Mouse (Mus musculus): ENCODE measurements at regions not wholly inside any gene's neighbourhood (a gene's known extent, or its start where the extent isn't known, plus 50 kb on each side); places are given as distances from the start of the nearest gene placed in this dataset.

- no peak for DNase-seq (ENCODE audit: low spot score in 2 of 2)
Measured at GRCm38 (mm10) chr5:11983452-11983851, 65.6 kb downstream of the 4933402N22Rik start.

DNA sequence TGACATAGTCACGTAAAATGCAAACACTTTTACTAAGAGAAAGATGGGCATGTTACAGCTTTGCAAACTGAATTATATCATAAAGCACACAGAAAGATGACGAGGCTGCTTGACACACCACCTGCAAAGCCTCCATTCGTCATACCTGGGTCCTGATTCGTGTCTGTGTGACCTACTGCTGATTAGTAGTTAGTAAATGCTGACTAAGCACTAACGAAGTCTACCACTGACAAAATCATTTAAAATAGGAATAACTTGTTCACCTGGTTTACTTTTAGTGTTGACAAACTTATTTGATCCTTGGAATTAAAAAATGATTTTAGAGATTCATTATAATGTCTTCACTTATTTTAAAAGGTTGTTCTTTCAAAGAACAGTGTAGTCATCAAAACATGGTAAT is 71.3 kb downstream of the 4933402N22Rik start:
- no peak for DNase-seq (ENCODE audit: low spot score in 2 of 2)

GRCm38 (mm10) chr5:12000777-12001176 is 82.9 kb downstream of the 4933402N22Rik start:
- DNase-seq (ENCODE audit: low spot score in 2 of 2): no peak

DNA sequence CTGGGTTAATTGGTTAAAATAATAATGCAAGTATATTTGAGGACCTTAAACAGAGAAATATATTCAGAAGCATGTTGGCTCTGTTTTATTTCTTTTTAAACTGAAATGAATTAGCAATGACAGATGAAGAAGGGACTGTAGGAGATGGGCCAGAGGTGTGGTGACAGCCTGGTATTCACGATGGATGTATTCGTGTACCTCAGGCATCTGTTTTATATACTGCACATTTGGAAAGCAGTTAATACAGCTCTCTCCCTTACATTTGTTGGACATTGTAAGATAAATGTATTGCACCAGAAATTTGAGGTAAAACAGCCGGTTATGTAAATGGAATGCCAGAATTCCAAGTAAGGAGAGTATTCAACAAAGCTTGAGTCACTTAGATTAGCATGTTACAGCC is 88.6 kb downstream of the 4933402N22Rik start:
- no peak for DNase-seq (ENCODE audit: low spot score in 2 of 2)

DNA sequence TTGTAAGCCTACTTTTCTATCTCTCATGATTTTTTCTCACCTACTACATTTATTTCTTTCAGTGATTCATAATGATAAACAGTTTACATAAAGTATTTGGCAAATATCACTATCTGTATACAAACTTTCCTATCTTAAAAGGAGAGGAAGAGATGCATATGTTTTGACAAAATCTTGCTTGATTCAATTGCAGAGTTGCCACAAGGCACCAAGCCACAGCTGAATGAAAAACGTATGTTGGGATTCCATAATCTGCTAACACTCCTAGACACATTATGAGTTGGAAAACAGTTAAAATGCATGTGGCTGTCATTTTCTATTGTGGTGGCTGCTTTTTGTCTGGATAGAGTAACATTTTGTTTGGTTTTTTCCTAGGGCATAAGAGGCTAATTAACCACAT is 98.5 kb downstream of the 4933402N22Rik start:
- DNase-seq (ENCODE audit: low spot score in 2 of 2): no peak

DNA sequence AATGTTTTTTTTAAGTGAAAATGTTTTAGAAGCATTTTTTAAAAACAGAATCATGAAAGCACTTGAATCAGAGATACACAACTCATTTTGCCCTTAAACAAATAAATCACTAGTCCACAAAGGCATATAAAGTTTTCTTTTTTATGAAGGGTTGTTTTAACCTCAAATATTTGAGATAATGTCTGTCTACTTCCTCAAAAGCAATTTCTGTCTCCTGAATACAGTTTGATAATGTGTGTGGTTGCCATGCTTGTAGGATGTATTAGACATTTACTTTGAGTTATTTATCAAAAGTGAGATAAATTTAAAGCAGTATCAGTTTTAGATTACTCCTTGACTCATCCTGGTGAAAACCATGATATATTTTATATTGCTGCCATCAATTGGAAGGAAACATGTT is 102.6 kb downstream of the 4933402N22Rik start:
- DNase-seq (ENCODE audit: low spot score in 2 of 2): no peak

GRCm38 (mm10) chr5:12024705-12025383 is 107.0 kb downstream of the 4933402N22Rik start:
- DNase-seq (ENCODE audit: low spot score in 2 of 2): no peak

- peak in 1 of 2 experiments; percentile 6 for DNase-seq (ENCODE audit: low spot score in 2 of 2)
Measured at GRCm38 (mm10) chr5:12030002-12030401, 112.2 kb downstream of the 4933402N22Rik start.

DNA sequence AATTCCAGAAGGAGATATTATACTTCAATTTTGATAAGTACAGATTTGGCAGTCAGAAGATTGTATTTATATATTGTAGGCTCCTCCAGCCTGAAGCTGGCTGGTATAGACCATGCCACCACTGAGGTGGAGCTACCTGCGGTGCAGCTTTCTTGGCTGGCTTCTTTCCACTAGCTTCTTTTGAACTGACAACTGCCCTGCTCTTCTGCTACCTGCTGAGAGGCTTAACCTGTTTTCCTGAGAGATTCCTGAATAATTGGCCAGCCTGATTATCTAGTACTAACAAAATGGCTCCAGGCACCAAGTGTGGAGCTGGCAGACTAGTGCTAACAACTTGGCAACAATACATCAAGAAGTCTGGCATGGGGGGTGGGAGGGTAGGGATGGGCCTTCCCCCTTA is 132.0 kb downstream of the 4933402N22Rik start:
- DNase-seq (ENCODE audit: low spot score in 2 of 2): no peak

GRCm38 (mm10) chr5:12080191-12080590 is 162.3 kb downstream of the 4933402N22Rik start:
- no peak for DNase-seq (ENCODE audit: low spot score in 2 of 2)

DNA sequence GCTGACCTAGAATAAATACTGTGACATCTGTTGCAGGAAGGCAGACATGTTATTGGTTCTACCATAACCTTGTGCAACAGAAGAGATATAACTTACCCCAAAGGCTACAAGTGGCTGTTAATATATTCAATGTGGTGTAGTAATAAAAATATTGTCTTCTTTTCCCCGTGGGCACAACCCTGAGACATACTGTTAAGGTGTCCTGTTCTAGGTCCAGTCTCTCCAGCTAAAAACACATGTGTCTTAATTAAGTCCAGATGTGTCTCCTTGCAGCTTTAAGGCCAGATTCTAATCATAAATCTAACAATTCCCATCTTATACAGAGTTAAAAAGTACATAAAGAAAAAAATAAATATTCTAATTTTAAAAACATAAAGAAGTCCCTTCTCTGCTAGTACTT is 175.8 kb downstream of the 4933402N22Rik start:
- DNase-seq (ENCODE audit: low spot score in 2 of 2): no peak

DNA sequence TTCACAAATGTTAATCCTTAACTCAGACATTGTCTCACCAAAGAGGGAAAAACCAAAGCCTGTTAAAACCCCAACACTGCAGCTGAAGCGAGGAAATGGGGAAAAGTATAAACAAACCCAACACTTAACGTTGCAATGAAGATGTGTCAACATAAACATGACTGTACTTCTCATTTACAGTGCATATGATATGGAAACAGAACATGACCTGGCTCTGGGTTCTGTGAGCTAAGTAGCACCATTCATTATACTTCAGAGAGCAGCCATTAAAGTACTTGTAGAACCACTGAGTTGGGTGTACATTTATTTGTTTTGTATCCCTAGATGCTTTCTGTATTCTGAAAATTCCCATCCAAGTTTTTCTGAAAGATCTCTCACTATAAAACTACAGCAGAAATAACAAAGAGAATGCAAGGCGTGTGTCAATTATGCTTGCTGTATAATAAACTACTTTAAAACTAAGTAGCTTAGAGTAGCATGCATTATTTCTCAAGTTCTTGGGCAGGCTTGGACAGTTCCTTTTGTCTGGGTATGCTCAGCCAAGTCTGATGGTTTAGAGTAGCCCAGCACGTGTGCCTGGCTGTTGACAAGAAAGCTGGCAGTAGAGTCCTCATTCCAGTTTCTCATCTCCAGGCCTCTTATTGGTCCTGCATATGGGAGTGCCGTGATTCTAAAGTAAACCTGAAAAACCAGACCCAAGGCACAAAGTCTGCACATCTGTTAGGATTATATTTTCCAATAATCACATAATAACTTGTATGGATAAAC is 198.9 kb downstream of the 4933402N22Rik start:
- no peak for DNase-seq (ENCODE audit: low spot score in 2 of 2)

DNA sequence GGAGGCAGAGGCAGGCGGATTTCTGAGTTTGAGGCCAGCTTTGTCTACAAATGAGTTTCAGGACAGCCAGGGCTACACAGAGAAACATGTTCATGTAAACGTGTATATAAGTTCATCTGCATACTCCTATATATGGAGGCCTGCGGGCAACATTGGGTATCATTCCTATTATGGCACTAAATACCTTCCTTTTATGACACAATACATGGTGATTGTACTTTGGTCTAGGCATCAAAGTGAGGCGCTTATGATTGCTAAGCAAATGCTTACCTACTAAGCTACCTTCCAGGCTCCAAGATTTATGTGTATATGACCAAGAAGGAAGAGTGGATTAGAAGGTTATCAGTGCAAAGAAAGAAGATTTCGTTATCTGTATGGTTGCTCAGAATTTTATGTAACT is 207.1 kb downstream of the 4933402N22Rik start:
- DNase-seq (ENCODE audit: low spot score in 2 of 2): no peak

- no peak for DNase-seq (ENCODE audit: low spot score in 2 of 2)
Measured at GRCm38 (mm10) chr5:12127484-12128265, 209.8 kb downstream of the 4933402N22Rik start.

DNA sequence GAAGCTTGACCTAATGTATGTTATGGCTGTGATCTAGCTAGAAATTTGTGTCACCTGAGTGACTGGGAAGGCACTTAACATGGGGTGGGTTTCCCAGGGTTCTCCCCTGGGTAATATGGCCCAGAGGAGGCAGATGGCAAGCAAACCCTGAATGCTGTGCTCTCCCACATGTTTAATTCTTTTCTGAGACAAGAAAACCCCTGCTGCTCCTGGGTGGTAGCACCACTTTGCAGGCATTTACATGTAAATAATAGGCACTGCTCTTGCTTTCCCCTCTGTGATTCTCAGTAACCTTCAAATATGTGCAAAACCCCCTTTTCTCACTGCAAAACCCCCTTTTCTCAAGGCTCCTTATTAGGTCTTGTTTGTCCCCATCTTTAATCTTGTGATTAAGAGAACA is 221.1 kb downstream of the 4933402N22Rik start:
- DNase-seq (ENCODE audit: low spot score in 2 of 2): no peak

DNA sequence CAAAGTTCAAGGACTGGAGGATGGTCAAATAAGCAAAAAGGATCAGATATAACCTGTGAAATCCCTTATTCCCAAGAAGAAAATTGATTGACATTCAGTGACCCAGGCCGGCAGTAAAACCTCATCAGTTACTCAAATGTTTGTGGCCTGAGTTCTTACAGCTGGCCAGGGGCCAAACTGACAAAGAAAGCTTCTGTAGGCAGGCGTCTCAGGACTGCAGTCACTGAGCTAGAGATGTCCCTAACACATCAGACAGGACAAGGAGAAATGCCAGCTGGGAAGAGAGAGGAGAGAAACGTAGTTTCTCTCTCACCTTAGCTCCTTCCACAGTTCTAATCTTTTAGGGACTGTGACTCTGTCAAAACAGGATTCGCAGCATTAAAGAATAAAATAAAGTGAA is 229.9 kb upstream of the Sema3d start:
- no peak for DNase-seq (ENCODE audit: low spot score in 2 of 2)

GRCm38 (mm10) chr5:12154551-12155091 is 228.6 kb upstream of the Sema3d start:
- no peak for DNase-seq (ENCODE audit: low spot score in 2 of 2)

GRCm38 (mm10) chr5:12191681-12192080 is 191.5 kb upstream of the Sema3d start:
- no peak for DNase-seq (ENCODE audit: low spot score in 2 of 2)

GRCm38 (mm10) chr5:12207452-12207851 is 175.7 kb upstream of the Sema3d start:
- no peak for DNase-seq (ENCODE audit: low spot score in 2 of 2)

DNA sequence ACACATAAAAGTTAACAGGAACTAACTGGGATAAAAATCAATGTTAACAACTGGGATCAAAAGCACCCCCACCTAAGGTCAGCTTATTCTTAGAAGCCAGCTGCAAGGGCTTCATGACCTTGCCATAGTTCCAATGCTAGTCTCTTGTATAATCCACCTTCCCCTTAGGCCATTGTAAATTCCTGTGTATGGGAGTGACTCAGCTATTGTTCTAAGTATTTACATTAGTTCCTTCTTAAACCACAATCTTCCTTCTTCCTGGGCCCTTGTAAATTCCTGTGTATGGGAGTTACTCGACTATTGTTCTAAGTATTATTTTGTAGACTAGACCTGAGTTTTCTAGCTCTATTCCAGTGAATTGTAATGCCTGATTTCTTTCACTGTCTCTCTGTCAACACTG is 173.6 kb upstream of the Sema3d start:
- no peak for DNase-seq (ENCODE audit: low spot score in 2 of 2)

DNA sequence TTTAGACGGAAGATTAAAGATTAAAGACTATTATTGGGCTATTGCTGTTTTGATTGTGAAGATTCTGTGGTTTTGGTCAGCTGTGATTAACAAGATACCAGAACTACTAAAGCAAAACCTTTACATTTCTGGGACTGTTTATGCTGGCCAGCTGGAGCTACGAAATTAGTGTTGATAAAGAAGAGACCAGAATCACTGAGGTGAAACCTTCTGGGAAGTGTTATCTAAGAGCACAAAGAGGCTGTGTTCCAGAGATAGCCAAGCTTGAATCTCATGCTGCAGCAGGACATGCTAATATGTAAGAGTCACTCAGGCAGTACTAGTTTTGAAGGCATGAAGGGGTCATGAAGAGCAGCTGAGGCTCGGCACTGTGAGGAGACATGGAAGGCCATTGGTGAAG is 169.7 kb upstream of the Sema3d start:
- no peak for DNase-seq (ENCODE audit: low spot score in 2 of 2)

DNA sequence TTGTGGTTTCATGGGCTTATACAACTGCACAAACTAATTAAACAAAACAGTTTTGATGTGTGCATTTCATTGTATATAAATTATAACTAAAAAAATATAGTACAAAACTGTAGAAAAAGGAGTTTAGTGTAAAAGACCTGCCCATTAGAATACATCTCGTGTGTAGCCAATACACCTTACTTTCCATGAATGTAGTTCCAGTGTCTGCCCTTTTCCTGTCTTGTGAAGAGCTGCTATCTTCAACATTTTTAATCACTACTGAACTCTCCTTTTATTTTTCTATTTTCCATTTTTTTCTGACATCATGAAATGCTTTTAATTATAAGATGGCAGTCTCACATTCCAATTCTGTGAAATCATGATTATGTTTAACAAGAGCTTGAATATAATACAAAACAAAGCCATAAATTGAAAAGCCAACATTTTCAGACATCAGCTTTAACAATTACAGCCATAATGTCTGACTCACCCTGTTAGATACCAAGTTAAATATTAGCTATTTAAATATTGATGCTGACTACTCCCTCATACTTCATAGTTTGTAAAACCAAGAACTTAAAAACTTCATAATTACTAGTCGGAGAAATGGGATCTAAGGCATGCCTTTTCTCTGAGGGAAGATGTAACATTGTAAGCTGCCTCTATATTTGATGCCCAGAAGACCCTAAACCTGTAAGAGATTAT is 163.6 kb upstream of the Sema3d start:
- DNase-seq (ENCODE audit: low spot score in 2 of 2): no peak
